Mouse (Mus musculus) embryonic fibroblast, embryonic 13.5 days (primary cell): ENCODE data around the gene Zc3h12c.

Experiments
- CTCF ChIP-seq: IDR thresholded peaks from 2 replicates; pipeline ENCODE4 v1.5.1; 2011; ENCODE audit warnings: mild to moderate bottlenecking, control low read depth, low read length, moderate library complexity, borderline replicate concordance; ENCODE audit not compliant: insufficient read depth
- POLR2A ChIP-seq: IDR thresholded peaks from 2 replicates; pipeline ENCODE4 v1.6.1; 2011; ENCODE audit warnings: low read depth, mild to moderate bottlenecking, control low read depth, low read length, moderate library complexity

DNA sequence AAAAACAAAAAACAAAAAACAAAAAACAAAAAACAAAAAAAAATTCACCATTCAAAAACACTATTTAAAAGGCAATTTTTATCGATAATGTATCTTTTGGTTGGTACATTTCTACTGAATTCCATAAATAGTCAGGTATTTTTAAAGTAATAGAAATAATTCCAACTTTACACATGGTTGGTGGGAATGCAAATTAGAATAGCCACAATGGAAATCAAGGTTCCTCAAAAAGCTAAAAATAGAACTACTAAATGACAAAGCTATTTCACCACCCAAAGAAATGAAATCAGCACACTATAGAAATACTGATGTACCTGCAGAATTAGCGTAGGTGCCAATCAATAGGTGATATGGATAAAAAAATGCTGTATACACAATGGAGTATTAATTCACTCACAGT is 5.6 kb upstream of the Zc3h12c start:
- TF ChIP-seq CTCF (no peak), POLR2A (no peak)
